Mouse (Mus musculus) heart, postnatal 0 days (tissue): ENCODE measurements at regions not wholly inside any gene's neighbourhood (a gene's known extent, or its start where the extent isn't known, plus 50 kb on each side); places are given as distances from the start of the nearest gene placed in this dataset.
A peak's percentile ranks its signal among the peaks of the same experiment; 100 is the strongest.

Experiments
- ATAC-seq: fragments of 200-750 bp; cut with Nextera tagmentation; 2 replicates; pipeline ENCODE4 v1.8.0; 2017; ENCODE audit warnings: low read depth, moderate number of reproducible peaks, moderate library complexity; ENCODE audit not compliant: insufficient read depth
- DNase-seq: peaks from one replicate; pipeline ENCODE4 v3.0.0-alpha.2; 2016; ENCODE audit warnings: low spot score
- H3K27ac ChIP-seq: fragments of 300-500 bp; sonication (generic); 2 replicates; pipeline ENCODE4 v1.5.1; 2014; ENCODE audit warnings: low read depth, mild to moderate bottlenecking
- H3K27me3 ChIP-seq: fragments of 300-500 bp; sonication (generic); 2 replicates; pipeline ENCODE4 v1.6.1; 2014; ENCODE audit warnings: low read length, mixed read lengths; ENCODE audit not compliant: control insufficient read depth, insufficient read depth
- H3K36me3 ChIP-seq: fragments of 300-500 bp; sonication (generic); replicated peaks from 2 replicates; pipeline ENCODE4 v1.6.1; 2014; ENCODE audit warnings: low read length, mixed read lengths; ENCODE audit not compliant: control insufficient read depth, insufficient read depth
- H3K4me1 ChIP-seq: fragments of 300-500 bp; sonication (generic); 2 replicates; pipeline ENCODE4 v1.6.1; 2014; ENCODE audit warnings: antibody characterized with exemption; ENCODE audit not compliant: control insufficient read depth, insufficient read depth
- H3K4me2 ChIP-seq: fragments of 300-500 bp; sonication (generic); 2 replicates; pipeline ENCODE4 v1.6.1; 2014; ENCODE audit warnings: low read depth, mild to moderate bottlenecking, low read length, moderate library complexity
- H3K4me3 ChIP-seq: fragments of 300-500 bp; sonication (generic); 2 replicates; pipeline ENCODE4 v1.5.1; 2014; ENCODE audit warnings: low read depth, low read length
- H3K9ac ChIP-seq: fragments of 300-500 bp; sonication (generic); replicated peaks from 2 replicates; pipeline ENCODE4 v1.6.1; 2014; ENCODE audit warnings: low read depth, low read length, mixed read lengths
- H3K9me3 ChIP-seq: fragments of 300-500 bp; sonication (generic); replicated peaks from 2 replicates; pipeline ENCODE4 v1.6.1; 2016; ENCODE audit warnings: low read length; ENCODE audit not compliant: control insufficient read depth
- CTCF ChIP-seq: IDR thresholded peaks from 2 replicates; pipeline ENCODE4 v1.5.1; 2016; ENCODE audit warnings: antibody characterized with exemption, control low read depth, low read depth
- EP300 ChIP-seq: IDR thresholded peaks from 2 replicates; pipeline ENCODE4 v1.6.1; 2016; ENCODE audit warnings: antibody characterized with exemption, low read depth
- WGBS: fragments of 180-500 bp; shearing (Covaris S2); extraction: QIAGEN DNeasy Blood & Tissue Kit; methylation state at CpG from one replicate; pipeline ENCODE4 v1.1.7; 2014; 5-methylcytosine and 5-hydroxymethylcytosine counted together

DNA sequence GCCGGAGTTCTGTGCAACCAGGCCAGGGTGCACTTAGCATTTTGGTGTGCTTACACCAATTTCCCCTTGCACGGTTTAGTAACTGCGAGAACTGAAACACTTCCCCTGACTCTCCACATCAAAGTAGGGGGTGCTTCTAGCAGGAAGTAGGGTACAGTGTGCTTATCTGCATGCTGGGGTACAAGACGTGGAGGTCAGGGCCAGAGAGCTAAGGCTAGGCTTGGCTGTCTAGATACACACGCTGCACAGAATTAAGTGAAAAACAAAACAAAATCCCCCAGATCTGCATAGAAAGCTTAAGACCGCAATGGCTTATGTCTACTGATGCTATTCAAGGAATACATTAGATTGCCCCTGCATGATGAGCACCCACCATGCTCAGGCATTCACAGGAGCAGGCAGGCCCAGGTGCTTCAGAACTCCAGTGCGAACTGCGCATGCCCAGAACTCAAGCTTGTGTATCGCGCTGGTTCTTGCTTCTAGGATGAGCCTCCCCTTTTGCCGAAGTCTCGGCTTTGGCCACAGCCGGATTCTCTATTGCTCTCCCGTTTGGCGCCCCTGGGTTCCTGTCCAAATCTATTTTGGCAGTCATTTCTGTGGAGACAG lies 78.9 kb upstream of the Slc38a2 start:
- ATAC-seq (no peak), DNase-seq (peak; percentile 49)
- Histone ChIP-seq H3K36me3 (no peaks in the 10 kb centered on the region), H3K4me1 (peaks cover 33% of the 10 kb centered on the region), H3K4me2 (no peak overlapping the region), H3K27ac (peak overlapping the region; percentile 78), H3K4me3 (no peak overlapping the region), H3K9me3 (no peaks in the 10 kb centered on the region), H3K9ac (no peak overlapping the region; the same call in 1 of the 2 replicates), H3K27me3 (no peaks in the 10 kb centered on the region)
- WGBS: 60% methylated on average over 15 of the region's 15 CpGs
- TF ChIP-seq CTCF (no peak), EP300 (no peak)

DNA sequence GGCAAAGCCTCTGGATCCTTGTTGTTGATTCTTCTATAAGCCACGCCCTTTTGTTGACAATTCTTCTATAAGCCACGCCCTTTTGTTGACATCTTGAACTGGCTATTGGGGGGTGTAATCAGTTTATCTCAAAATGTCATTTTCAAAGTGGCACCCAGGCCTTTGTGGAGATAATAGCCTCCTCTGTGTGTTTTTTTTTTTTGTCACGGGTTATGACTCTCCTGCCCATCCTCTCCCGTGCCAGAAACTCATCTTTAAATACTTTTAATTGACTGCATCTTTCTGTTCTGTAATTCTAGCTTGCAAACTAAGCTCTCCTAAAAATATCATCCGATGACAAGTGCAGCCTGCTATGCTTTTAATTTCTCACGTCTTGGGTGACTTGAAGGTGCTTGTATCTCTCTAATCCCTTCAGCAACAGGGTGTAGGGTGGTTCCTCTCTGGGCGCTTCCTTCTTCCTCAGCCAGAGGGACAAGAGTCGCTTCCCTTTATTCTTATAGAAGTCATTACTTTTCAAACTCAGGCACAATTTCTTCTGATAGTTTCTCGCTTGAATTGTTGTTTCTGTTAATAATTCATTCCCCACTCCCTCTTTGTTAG lies 77.0 kb upstream of the Slc38a2 start:
- WGBS: 65% methylated on average over 9 of the region's 9 CpGs

DNA sequence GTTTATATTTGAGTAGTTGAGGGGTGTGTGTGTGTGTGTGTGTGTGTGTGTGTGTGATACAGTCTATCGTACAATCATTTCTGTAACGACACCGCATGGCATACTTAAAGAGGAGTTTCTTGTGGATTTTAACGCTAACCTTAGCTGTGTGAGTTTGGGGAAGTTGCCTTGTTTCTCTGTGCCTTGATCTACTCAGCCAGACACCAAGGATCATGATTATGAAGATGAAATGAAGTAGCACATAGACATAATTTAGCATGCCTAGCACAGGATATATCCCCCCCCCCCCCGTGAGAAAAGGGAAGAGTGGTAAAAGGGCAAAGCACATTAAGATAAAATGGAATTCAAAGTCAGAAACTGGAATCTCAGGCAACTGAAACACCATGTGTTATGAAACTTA lies 75.6 kb upstream of the Slc38a2 start:
- DNase-seq (no peak), ATAC-seq (no peak)
- Histone ChIP-seq H3K4me3 (no peak overlapping the region), H3K9me3 (no peaks in the 10 kb centered on the region), H3K27me3 (no peaks in the 10 kb centered on the region), H3K36me3 (no peaks in the 10 kb centered on the region), H3K4me1 (peaks cover 42% of the 10 kb centered on the region), H3K9ac (no peak overlapping the region), H3K4me2 (no peak overlapping the region), H3K27ac (no peak overlapping the region)
- no peak for TF ChIP-seq EP300
- no peak for TF ChIP-seq CTCF
- 86% methylated on average over 5 of the region's 5 CpGs for WGBS

More for the DNA sequence above, 77.0 kb upstream of the Slc38a2 start:
- TF ChIP-seq EP300 (no peak), CTCF (no peak)
- no peak for ATAC-seq
- Histone ChIP-seq H3K4me3 (no peak overlapping the region), H3K9ac (no peak overlapping the region), H3K27ac (peak overlapping the region; percentile 36; the same call in 1 of the 2 replicates), H3K27me3 (no peaks in the 10 kb centered on the region), H3K4me2 (no peak overlapping the region), H3K4me1 (peaks cover 38% of the 10 kb centered on the region), H3K9me3 (no peaks in the 10 kb centered on the region), H3K36me3 (no peaks in the 10 kb centered on the region)
- DNase-seq: no peak

DNA sequence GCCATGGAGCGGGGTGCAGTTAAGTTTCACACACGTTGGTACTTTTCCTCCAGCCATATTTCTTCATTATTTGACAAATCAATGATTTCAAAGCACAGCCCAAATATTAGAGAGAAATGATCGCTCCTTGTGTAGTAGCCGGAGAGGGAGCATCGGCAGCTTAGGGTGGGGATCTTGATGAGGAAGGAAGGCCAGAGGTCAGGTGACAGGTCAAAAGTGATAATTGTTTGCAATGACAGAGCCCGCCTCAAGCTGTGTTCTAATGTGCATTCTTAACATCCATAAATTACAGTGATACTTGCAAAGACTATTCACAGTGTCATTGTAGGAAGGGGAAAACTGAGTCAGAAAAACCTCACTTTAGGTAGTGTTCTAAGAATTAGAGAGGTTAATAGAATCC lies 75.1 kb upstream of the Slc38a2 start:
- WGBS: 70% methylated on average over 6 of the region's 6 CpGs
- H3K4me2 ChIP-seq: no peak overlapping the region
- no peaks in the 10 kb centered on the region for H3K27me3 ChIP-seq
- no peaks in the 10 kb centered on the region for H3K9me3 ChIP-seq
- H3K36me3 ChIP-seq: no peaks in the 10 kb centered on the region
- no peak overlapping the region for H3K4me3 ChIP-seq
- peak overlapping the region; percentile 87 for H3K27ac ChIP-seq
- TF ChIP-seq EP300 (no peak), CTCF (no peak)
- ATAC-seq: no peak
- no peak for DNase-seq
- 0 out of 2 replicates have a peak overlapping the region, but pooled peaks have one; percentile 14 for H3K9ac ChIP-seq
- peaks cover 46% of the 10 kb centered on the region for H3K4me1 ChIP-seq

DNA sequence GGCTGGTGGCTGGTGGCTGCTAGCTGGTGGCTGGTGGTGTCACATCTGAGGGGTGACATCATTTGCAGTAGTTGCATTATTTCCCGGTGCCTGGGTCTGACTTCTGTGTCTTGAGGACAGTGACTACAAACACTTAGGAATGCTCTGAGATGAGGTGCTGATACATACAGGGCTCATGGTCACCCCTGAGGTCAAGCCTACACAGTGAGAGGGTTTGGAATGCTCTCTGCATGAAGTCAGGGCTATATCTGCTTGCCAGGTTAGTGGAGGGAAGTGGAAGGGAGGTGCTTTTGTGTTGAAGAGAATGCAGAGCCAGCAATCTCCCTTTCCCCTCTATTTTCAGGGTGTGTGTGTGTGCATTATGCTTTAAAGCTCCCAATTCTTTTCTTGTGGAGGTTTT lies 74.1 kb upstream of the Slc38a2 start:
- ATAC-seq (peak; percentile 88), DNase-seq (peak; percentile 92)
- Histone ChIP-seq H3K36me3 (no peaks in the 10 kb centered on the region), H3K9ac (no peak overlapping the region), H3K27me3 (no peaks in the 10 kb centered on the region), H3K4me2 (no peak overlapping the region), H3K9me3 (no peaks in the 10 kb centered on the region), H3K4me1 (peaks cover 44% of the 10 kb centered on the region), H3K27ac (peak overlapping the region; percentile 87), H3K4me3 (no peak overlapping the region)
- 5% methylated on average over 1 of the region's 1 CpGs for WGBS
- TF ChIP-seq CTCF (no peak), EP300 (no peak)

DNA sequence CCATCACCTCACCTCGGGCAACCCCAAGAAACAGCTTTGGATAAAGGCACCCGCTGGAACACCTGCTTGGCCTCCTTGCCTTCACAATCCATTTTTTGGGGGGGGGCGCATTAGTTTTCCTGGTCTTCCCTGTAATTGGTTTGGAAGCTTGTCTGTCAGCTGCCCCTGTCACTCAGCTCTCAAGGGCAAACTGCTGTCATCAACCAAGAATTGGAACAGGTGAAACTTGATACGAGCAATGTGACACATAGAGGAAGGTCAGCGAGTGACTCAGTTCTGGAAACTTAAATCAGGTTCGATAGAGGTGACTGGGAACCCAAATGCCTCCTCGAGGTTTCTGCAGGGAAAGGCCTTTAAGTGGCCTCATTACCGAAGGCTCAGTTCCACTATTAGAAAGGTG lies 73.2 kb upstream of the Slc38a2 start:
- H3K9me3 ChIP-seq: no peaks in the 10 kb centered on the region
- ATAC-seq (no peak), DNase-seq (no peak)
- WGBS: 62% methylated on average over 8 of the region's 8 CpGs
- no peak overlapping the region for H3K9ac ChIP-seq
- H3K4me1 ChIP-seq: peaks cover 39% of the 10 kb centered on the region
- H3K36me3 ChIP-seq: no peaks in the 10 kb centered on the region
- no peaks in the 10 kb centered on the region for H3K27me3 ChIP-seq
- H3K4me3 ChIP-seq: no peak overlapping the region
- no peak overlapping the region for H3K4me2 ChIP-seq
- no peak for TF ChIP-seq CTCF
- TF ChIP-seq EP300: no peak
- H3K27ac ChIP-seq: peak overlapping the region; percentile 87
